Mouse (Mus musculus) lung, adult 2 months (tissue): ENCODE data around the gene Fbxo31. TPM values are rescaled to one million over a fixed set of nuclear protein-coding genes. Genes with fewer than 3 reads are reported as not detected.
A peak's percentile ranks its signal among the peaks of the same experiment; 100 is the strongest.
"Not testable (repeated sequence)": the region's sequence is repeated elsewhere in the genome, so short reads cannot be mapped to it uniquely, and the experiment has no call there.

Experiments used
- DNase-seq: peaks from one replicate; pipeline ENCODE4 v3.0.0; 2022
- H3K4me1 ChIP-seq: fragments of 200-500 bp; 2 replicates; pipeline ENCODE4 v1.6.1; 2011; ENCODE audit warnings: low read length; ENCODE audit not compliant: control insufficient read depth, insufficient read depth
- H3K4me3 ChIP-seq: fragments of 200-500 bp; replicated peaks from 2 replicates; pipeline ENCODE3; 2011; ENCODE audit warnings: low read depth, mild to moderate bottlenecking, control low read depth, low read length; ENCODE audit errors: extremely low read depth
- CTCF ChIP-seq: fragments of 200-500 bp; IDR thresholded peaks from 2 replicates; pipeline ENCODE4 v1.5.1; 2011; ENCODE audit warnings: mild to moderate bottlenecking, low read length, control low read depth; ENCODE audit not compliant: insufficient read depth
- POLR2A ChIP-seq: fragments of 200-500 bp; IDR thresholded peaks from 2 replicates; pipeline ENCODE4 v1.6.1; 2011; ENCODE audit warnings: low read depth, mild to moderate bottlenecking, control low read depth, low read length, borderline replicate concordance; ENCODE audit errors: extremely low read depth
- WGBS: fragments of 180-500 bp; shearing (Covaris S2); methylation state at CpG from one replicate; pipeline ENCODE4 v1.1.7; 2018; 5-methylcytosine and 5-hydroxymethylcytosine counted together
- polyA plus RNA-seq: library from polyadenylated mRNA; depleted of rRNA; stranded (reverse); fragments of >200 nt; gene quantifications from 2 replicates; pipeline ENCODE4 v1.2.3, GENCODE M21; 2012

The Fbxo31 gene
- polyA plus RNA-seq, 1 experiment, result 48.2 TPM

DNA sequence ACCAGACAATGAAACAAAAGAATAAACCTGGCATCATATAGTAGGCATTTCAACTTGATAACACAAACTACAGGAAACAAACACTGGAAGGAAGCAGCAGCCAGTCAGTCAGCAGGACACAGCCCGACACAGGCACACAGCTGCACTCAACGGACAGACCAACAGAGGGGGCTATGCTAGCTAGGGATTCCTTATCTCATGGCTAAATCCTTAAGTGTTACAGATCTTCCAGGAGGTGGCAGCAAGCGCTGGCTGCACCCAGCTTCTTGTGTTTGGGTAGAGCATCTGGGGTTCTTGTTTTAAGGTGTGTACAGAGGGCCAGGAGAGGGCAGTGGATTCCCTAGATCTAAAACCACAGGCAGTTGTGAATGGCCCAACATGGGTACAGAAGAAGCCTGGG lies 24.3 kb upstream of the Fbxo31 start:
- 4% methylated on average over 3 of the region's 3 CpGs for WGBS
- Histone ChIP-seq H3K4me3 (no peak overlapping the region), H3K4me1 (0 out of 2 replicates have a peak, but pooled peaks cover 3% of the 10 kb centered on the region)
- DNase-seq, result peak; percentile 68
- TF ChIP-seq POLR2A (no peak), CTCF (peak; percentile 96)

- 90% methylated on average over 12 of the region's 12 CpGs for WGBS
- 0 out of 2 replicates have a peak, but pooled peaks cover 3% of the 10 kb centered on the region for H3K4me1 ChIP-seq
- no peak overlapping the region for H3K4me3 ChIP-seq
- no peak for DNase-seq
- TF ChIP-seq CTCF, result no peak
- no peak for TF ChIP-seq POLR2A
Observed at GRCm38 (mm10) chr8:121602411-121602810, 23.8 kb upstream of the Fbxo31 start.

DNA sequence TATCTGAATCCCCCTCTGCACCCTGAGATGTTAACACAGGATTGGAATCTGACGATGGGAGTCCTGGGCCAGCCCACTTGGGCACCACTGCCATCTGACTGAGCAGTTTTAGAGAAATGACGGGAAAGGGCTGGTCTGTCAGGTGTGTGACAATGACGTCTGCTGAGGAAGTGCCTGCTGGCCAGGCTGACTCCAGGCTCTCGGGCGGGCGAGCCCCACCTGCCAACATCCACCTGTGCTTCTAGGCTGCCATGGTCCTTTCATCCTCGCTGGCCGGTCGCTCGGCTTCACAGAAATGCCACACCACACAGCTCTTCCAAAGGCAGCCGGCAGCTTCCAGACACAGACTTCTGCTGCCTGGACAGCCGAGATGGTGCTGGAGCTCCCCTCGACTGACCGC lies 21.2 kb upstream of the Fbxo31 start:
- DNase-seq, result no peak
- Histone ChIP-seq H3K4me3 (no peak overlapping the region), H3K4me1 (0 out of 2 replicates have a peak, but pooled peaks cover 3% of the 10 kb centered on the region)
- WGBS, result 83% methylated on average over 14 of the region's 14 CpGs
- TF ChIP-seq CTCF (no peak), POLR2A (no peak)

DNA sequence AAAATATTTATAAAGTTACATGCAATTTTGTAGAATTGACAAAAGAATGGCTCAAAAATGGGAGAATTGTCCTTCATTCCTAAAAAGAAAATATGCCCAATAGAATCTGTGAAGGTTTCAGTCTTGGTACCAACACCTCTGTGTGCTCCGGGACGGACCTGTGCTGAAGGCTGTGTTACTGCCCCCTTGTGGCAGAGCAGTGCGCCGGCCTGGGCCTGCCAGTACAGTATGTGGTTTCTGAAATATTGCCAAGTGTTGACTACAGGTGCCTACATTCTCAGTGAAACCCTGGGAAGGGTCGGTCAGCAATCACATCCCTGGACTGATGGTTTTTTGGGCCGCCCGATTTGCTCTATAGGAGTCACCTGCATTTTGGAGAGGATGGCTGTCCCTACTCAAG lies 20.3 kb upstream of the Fbxo31 start:
- H3K4me3 ChIP-seq, result no peak overlapping the region
- TF ChIP-seq POLR2A (no peak), CTCF (peak; percentile 85)
- peaks cover 10% of the 10 kb centered on the region for H3K4me1 ChIP-seq
- WGBS, result 22% methylated on average over 7 of the region's 7 CpGs
- peak; percentile 75 for DNase-seq

DNA sequence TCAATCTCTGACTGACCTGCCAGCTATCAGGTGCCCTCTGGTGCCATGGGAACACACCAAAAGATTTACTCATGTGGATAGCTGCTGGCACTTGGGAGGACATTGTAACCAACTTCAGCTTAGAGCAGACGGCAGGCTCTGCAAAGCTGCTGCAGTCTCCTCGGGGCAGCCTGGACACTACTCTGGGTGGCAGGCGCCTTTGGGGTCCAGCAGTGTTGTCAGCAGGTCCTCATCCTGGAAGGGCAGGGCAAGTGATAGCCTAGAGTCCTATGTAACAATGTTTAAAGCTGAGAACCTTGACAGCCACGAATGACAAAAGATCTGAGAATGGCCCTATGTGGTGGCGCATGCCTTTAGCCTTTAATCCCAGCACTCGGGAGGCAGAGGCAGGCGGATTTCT lies 19.6 kb upstream of the Fbxo31 start:
- no peak for TF ChIP-seq CTCF
- no peak for TF ChIP-seq POLR2A
- whole genome bisulfite sequencing, result 91% methylated on average over 7 of the region's 7 CpGs

GRCm38 (mm10) chr8:121597492-121597891 lies 18.9 kb upstream of the Fbxo31 start:
- DNase-seq, H3K4me3 ChIP-seq: not testable (repeated sequence)
- H3K4me1 ChIP-seq, result peaks cover 22% of the 10 kb centered on the region
- 60% methylated on average over 2 of the region's 2 CpGs for WGBS

More for the DNA sequence above, 19.6 kb upstream of the Fbxo31 start:
- H3K4me3 ChIP-seq, result no peak overlapping the region
- DNase-seq, result no peak
- H3K4me1 ChIP-seq, result peaks cover 16% of the 10 kb centered on the region

GRCm38 (mm10) chr8:121593983-121594382 lies 15.4 kb upstream of the Fbxo31 start:
- no peak for DNase-seq
- H3K4me1 ChIP-seq, result peaks cover 29% of the 10 kb centered on the region
- no peak overlapping the region for H3K4me3 ChIP-seq
- TF ChIP-seq POLR2A (no peak), CTCF (no peak)
- 38% methylated on average over 9 of the region's 9 CpGs for WGBS

GRCm38 (mm10) chr8:121593293-121593692 lies 14.7 kb upstream of the Fbxo31 start:
- 87% methylated on average over 5 of the region's 5 CpGs for WGBS
- Histone ChIP-seq H3K4me3 (no peak overlapping the region), H3K4me1 (peaks cover 29% of the 10 kb centered on the region)
- DNase-seq, result no peak
- TF ChIP-seq POLR2A, result no peak
- TF ChIP-seq CTCF, result no peak

GRCm38 (mm10) chr8:121591178-121592066 lies 12.8 kb upstream of the Fbxo31 start:
- DNase-seq, result peak; percentile 48
- Histone ChIP-seq H3K4me3 (peak overlapping the region; percentile 91), H3K4me1 (peaks cover 29% of the 10 kb centered on the region)
- TF ChIP-seq CTCF, result peak; percentile 27; the same call in 1 of the 2 replicates
- peak; percentile 25; the same call in 1 of the 2 replicates for TF ChIP-seq POLR2A
- WGBS, result 6% methylated on average over 20 of the region's 20 CpGs
